17 mouse cellular contexts compared by ENCODE assay signal in genomic region chr4:135242913-135243541, GRCm38 (mm10). TPM values are rescaled to one million over a fixed set of nuclear protein-coding genes. Genes with fewer than 3 reads are reported as not detected.
DNase-seq lines count a peak whose midpoint lies in the region; ATAC-seq and TF ChIP-seq lines count a peak whose summit lies in the region.
"Had no signal": no experiment of that assay in that cellular context is flagged by ENCODE, and none has a peak within 500 bp of the region (broad histone marks: within the 10 kb centered on the region; RNA-seq: fewer than 3 reads in every experiment).

No protein-coding gene starts in this region.

- H3K4me3 ChIP-seq in heart, embryonic 13.5 days, result no peak overlapping the region
- H3K4me3 ChIP-seq in megakaryocyte, embryonic 14.5 days (replicated peaks), result peak overlapping the region; percentile 9
- H3K4me3 ChIP-seq in kidney, postnatal 0 days (replicated peaks; ENCODE audit: low read depth, low read length), result no peak overlapping the region
- no peak overlapping the region for H3K4me3 ChIP-seq in hindbrain, embryonic 14.5 days (replicated peaks; ENCODE audit: low read length)
- H3K4me3 ChIP-seq: hindbrain, embryonic 12.5 days; neural tube, embryonic 15.5 days had no signal

- H3K9me3 ChIP-seq in heart, embryonic 13.5 days, result no peaks in the 10 kb centered on the region
- H3K9me3 ChIP-seq in megakaryocyte, embryonic 14.5 days, result no peaks in the 10 kb centered on the region
- no peaks in the 10 kb centered on the region for H3K9me3 ChIP-seq in kidney, postnatal 0 days (replicated peaks; ENCODE audit: low read length)
- no peaks in the 10 kb centered on the region for H3K9me3 ChIP-seq in hindbrain, embryonic 14.5 days (ENCODE audit: control insufficient read depth, low read length)
- H3K9me3 ChIP-seq: hindbrain, embryonic 12.5 days; neural tube, embryonic 15.5 days had no signal

- peak overlapping the region; percentile 92; the same call in 1 of the 2 replicates for H3K27ac ChIP-seq in heart, embryonic 13.5 days (replicated peaks)
- peak overlapping the region; percentile 82 for H3K27ac ChIP-seq in kidney, postnatal 0 days
- no peak overlapping the region for H3K27ac ChIP-seq in hindbrain, embryonic 14.5 days
- H3K27ac ChIP-seq: hindbrain, embryonic 12.5 days; neural tube, embryonic 15.5 days had no signal

- no peak for TF ChIP-seq CTCF in kidney, postnatal 0 days (IDR thresholded peaks at IDR 0.05; ENCODE audit: low read depth)

- peaks cover 84% of the 10 kb centered on the region for H3K4me1 ChIP-seq in heart, embryonic 13.5 days
- peaks cover 100% of the 10 kb centered on the region for H3K4me1 ChIP-seq in megakaryocyte, embryonic 14.5 days
- peaks cover 35% of the 10 kb centered on the region for H3K4me1 ChIP-seq in kidney, postnatal 0 days (replicated peaks; ENCODE audit: insufficient read depth, low read length)
- peaks cover 17% of the 10 kb centered on the region; the same call in 1 of the 2 replicates for H3K4me1 ChIP-seq in hindbrain, embryonic 14.5 days (replicated peaks; ENCODE audit: control insufficient read depth, insufficient read depth, low read length)

- peaks cover 5% of the 10 kb centered on the region for H3K36me3 ChIP-seq in heart, embryonic 13.5 days
- peaks cover 62% of the 10 kb centered on the region for H3K36me3 ChIP-seq in megakaryocyte, embryonic 14.5 days (replicated peaks; ENCODE audit: low read length)
- H3K36me3 ChIP-seq in kidney, postnatal 0 days (ENCODE audit: insufficient read depth, low read length), result no peaks in the 10 kb centered on the region
- no peaks in the 10 kb centered on the region for H3K36me3 ChIP-seq in hindbrain, embryonic 14.5 days (replicated peaks; ENCODE audit: control insufficient read depth, insufficient read depth)
- H3K36me3 ChIP-seq: neural tube, embryonic 15.5 days had no signal

- no peak for DNase-seq in heart, adult 9 months (ENCODE audit: low spot score in 2 of 2)
- no peak for DNase-seq in kidney, postnatal 0 days (ENCODE audit: low spot score)
- no peak for DNase-seq in hindbrain, embryonic 14.5 days (ENCODE audit: low spot score)
- no peak for DNase-seq in urinary bladder, postnatal 36 days (ENCODE audit: low spot score in 2 of 2)
- DNase-seq: adrenal gland, postnatal 36 days; cerebellum, adult 2 months; embryo, embryonic 11 days; forebrain, postnatal 0 days; gastrocnemius, postnatal 25 days; lung, embryonic 14.5 days; right cerebral cortex, adult 18-20 months had no signal

- H3K4me2 ChIP-seq in heart, embryonic 13.5 days, result no peak overlapping the region
- H3K4me2 ChIP-seq in kidney, postnatal 0 days (ENCODE audit: low read length), result no peak overlapping the region
- no peak overlapping the region for H3K4me2 ChIP-seq in hindbrain, embryonic 14.5 days (replicated peaks)
- H3K4me2 ChIP-seq: hindbrain, embryonic 12.5 days; lung, embryonic 14.5 days; neural tube, embryonic 15.5 days had no signal

- ATAC-seq in heart, embryonic 13.5 days (ENCODE audit: extremely low read depth, insufficient number of reproducible peaks, low FRiP score, low TSS enrichment), result no peak
- no peak for ATAC-seq in megakaryocyte, adult 5-6 weeks (ENCODE audit: poor library complexity, severe bottlenecking)
- peak; percentile 64 for ATAC-seq in kidney, postnatal 0 days (replicated peaks; ENCODE audit: low FRiP score, low read depth)
- 0 out of 2 replicates have a peak, but pooled peaks have one; percentile 12 for ATAC-seq in megakaryocyte progenitor cell, adult 5-6 weeks (replicated peaks; ENCODE audit: poor library complexity)
- ATAC-seq in hindbrain, embryonic 14.5 days (ENCODE audit: low FRiP score), result no peak
- ATAC-seq: forebrain, postnatal 0 days had no signal

- H3K9ac ChIP-seq in heart, embryonic 13.5 days, result no peak overlapping the region
- H3K9ac ChIP-seq in kidney, postnatal 0 days (ENCODE audit: low read depth, low read length), result no peak overlapping the region
- no peak overlapping the region for H3K9ac ChIP-seq in hindbrain, embryonic 14.5 days
- H3K9ac ChIP-seq: forebrain, postnatal 0 days; hindbrain, embryonic 12.5 days; lung, embryonic 14.5 days; neural tube, embryonic 15.5 days had no signal

- no peaks in the 10 kb centered on the region for H3K27me3 ChIP-seq in heart, embryonic 13.5 days (replicated peaks)
- no peaks in the 10 kb centered on the region for H3K27me3 ChIP-seq in megakaryocyte, embryonic 14.5 days (replicated peaks)
- H3K27me3 ChIP-seq in kidney, postnatal 0 days (ENCODE audit: insufficient read depth, low read length), result no peaks in the 10 kb centered on the region
- no peaks in the 10 kb centered on the region for H3K27me3 ChIP-seq in hindbrain, embryonic 14.5 days (ENCODE audit: control insufficient read depth, insufficient read depth, low read length)
- H3K27me3 ChIP-seq: hindbrain, embryonic 12.5 days; neural tube, embryonic 15.5 days had no signal

- WGBS in heart, embryonic 13.5 days, result 76% methylated on average over 7 of the region's 7 CpGs
- 60% methylated on average over 7 of the region's 7 CpGs for WGBS in kidney, postnatal 0 days
- 67% methylated on average over 7 of the region's 7 CpGs for WGBS in hindbrain, embryonic 14.5 days

RNA-seq across cellular contexts. Expression of gene Clic4, which starts 29.6 kb away (rescaled TPM):
- 202 and 213 TPM in 2 replicates for polyA plus RNA-seq in heart, embryonic 13.5 days (2015; fragmentation: Nextera tagmentation; extraction: Ambion mirVana)
- 19.4 and 27.6 TPM in 2 replicates for polyA plus RNA-seq in megakaryocyte, embryonic 14.5 days (2012; ENCODE audit: insufficient read depth, low replicate concordance)
- 28.4 and 29.7 TPM in 2 replicates for total RNA-seq in megakaryocyte, adult 5-6 weeks (2015)
- total RNA-seq in megakaryocyte, adult 5-6 weeks (2017), result 32.3 and 39.2 TPM in 2 replicates
- 147 and 166 TPM in 2 replicates for polyA plus RNA-seq in kidney, postnatal 0 days (2015; fragmentation: Nextera tagmentation; extraction: Ambion mirVana)
- 28.2 and 34.1 TPM in 2 replicates for total RNA-seq in megakaryocyte progenitor cell, adult 5-6 weeks (2015)
- total RNA-seq in megakaryocyte progenitor cell, adult 5-6 weeks (2017), result 29.9 and 35.1 TPM in 2 replicates
- polyA plus RNA-seq in hindbrain, embryonic 14.5 days (2014; fragmentation: Nextera tagmentation; extraction: Ambion mirVana), result 43.2 and 50.4 TPM in 2 replicates

Comparison
In these comparisons a context has a peak if more than half of its experiments do, and no peak if none do; other contexts are left out.
1. ATAC-seq: peak in kidney, postnatal 0 days (single experiment) and megakaryocyte progenitor cell, adult 5-6 weeks (single experiment); none in heart, embryonic 13.5 days (single experiment), megakaryocyte, adult 5-6 weeks (single experiment) and hindbrain, embryonic 14.5 days (single experiment).